Mouse (Mus musculus): Measurements from ENCODE around the gene Vegfb. TPM values are rescaled to one million over a fixed set of nuclear protein-coding genes. Genes with fewer than 3 reads are reported as not detected.

The Vegfb gene
- 125 and 133 TPM in 2 replicates for polyA plus RNA-seq (2015; fragmentation: Nextera tagmentation; extraction: Ambion mirVana)

DNA sequence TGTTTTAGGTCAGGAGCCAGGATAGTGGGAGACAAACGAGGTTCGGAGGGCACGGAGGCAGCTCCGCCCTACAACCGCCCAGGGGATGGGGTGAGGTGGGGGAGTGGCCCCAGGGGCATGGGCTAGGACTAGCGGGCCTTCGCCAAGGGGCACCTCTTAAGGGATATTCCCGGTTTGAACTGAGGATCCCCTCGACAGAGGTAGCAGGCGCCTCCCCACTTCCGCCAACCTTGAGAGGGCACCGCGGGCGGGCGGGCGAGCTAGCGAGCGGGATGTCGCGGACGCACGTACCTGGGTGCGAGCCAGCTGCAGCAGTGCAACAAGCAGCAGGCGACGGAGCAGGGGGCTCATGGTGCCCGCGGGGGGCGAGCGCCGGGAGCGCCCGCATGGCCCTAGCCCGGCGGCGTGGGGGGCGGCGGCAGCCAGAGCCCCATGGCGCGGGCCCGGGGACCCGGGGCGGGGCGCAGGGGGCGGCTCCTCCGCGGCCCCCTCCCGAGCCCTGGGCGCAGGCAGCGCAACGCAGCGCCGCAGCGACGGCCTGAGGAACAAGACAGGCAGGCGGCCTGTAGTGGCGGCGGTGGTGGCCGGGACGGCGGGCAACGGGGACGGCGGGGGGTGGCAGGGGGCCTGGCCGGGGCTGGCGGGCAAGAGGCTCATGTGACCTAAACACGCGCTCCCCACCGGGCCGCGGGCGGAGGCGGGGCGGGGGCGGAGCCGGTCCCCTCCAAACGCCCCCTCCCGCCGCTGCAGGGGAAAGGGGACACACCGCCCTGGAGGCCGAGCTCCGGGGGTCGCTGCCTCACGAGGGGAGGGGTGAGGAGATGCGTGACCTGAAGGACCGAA is at the start of gene Vegfb:
Vegfb (minus strand) TSS at position 591 of the 843 bp plus-strand sequence.
- H3K9ac ChIP-seq, result peak within 1 kb of the TSS; percentile 100
- no peaks in the 10 kb centered on the region for H3K9me3 ChIP-seq
- H3K4me2 ChIP-seq, result peak within 1 kb of the TSS; percentile 75
- peaks cover 43% of the 10 kb centered on the region for H3K36me3 ChIP-seq
- peak; percentile 44 for ATAC-seq (ENCODE audit: extremely low read depth, insufficient number of reproducible peaks, low FRiP score, low TSS enrichment)
- WGBS, result under 1% methylated on average over 52 of the region's 85 CpGs
- peaks cover 36% of the 10 kb centered on the region for H3K4me1 ChIP-seq
- H3K4me3 ChIP-seq, result peak within 1 kb of the TSS; percentile 88
- peak within 1 kb of the TSS; percentile 98 for H3K27ac ChIP-seq (replicated peaks)
- no peaks in the 10 kb centered on the region for H3K27me3 ChIP-seq (replicated peaks)

GRCm38 (mm10) chr19:7034006-7034405 is 46.6 kb upstream of the Vegfb start:
- H3K4me2 ChIP-seq, result no peak overlapping the region
- WGBS, result 94% methylated on average over 5 of the region's 5 CpGs

GRCm38 (mm10) chr19:7029531-7029930 is 42.1 kb upstream of the Vegfb start:
- no peak for ATAC-seq (ENCODE audit: extremely low read depth, insufficient number of reproducible peaks, low FRiP score, low TSS enrichment)
- no peak overlapping the region for H3K27ac ChIP-seq (replicated peaks)
- H3K36me3 ChIP-seq, result peaks cover 98% of the 10 kb centered on the region
- no peaks in the 10 kb centered on the region for H3K4me1 ChIP-seq
- no peak overlapping the region for H3K9ac ChIP-seq
- WGBS, result 92% methylated on average over 5 of the region's 5 CpGs
- H3K4me3 ChIP-seq, result no peak overlapping the region
- H3K4me2 ChIP-seq, result no peak overlapping the region
- no peaks in the 10 kb centered on the region for H3K27me3 ChIP-seq (replicated peaks)
- no peaks in the 10 kb centered on the region for H3K9me3 ChIP-seq

More at GRCm38 (mm10) chr19:7034006-7034405, 46.6 kb upstream of the Vegfb start:
- Histone ChIP-seq H3K9ac (no peak overlapping the region), H3K27me3 (replicated peaks) (no peaks in the 10 kb centered on the region), H3K9me3 (no peaks in the 10 kb centered on the region), H3K4me1 (peaks cover 28% of the 10 kb centered on the region), H3K36me3 (peaks cover 66% of the 10 kb centered on the region), H3K4me3 (no peak overlapping the region), H3K27ac (replicated peaks) (no peak overlapping the region)
- no peak for ATAC-seq (ENCODE audit: extremely low read depth, insufficient number of reproducible peaks, low FRiP score, low TSS enrichment)

GRCm38 (mm10) chr19:7020224-7020641 is 32.8 kb upstream of the Vegfb start:
- H3K4me1 ChIP-seq, result peaks cover 17% of the 10 kb centered on the region
- peak overlapping the region; percentile 46; the same call in 1 of the 2 replicates for H3K27ac ChIP-seq (replicated peaks)
- peaks cover 72% of the 10 kb centered on the region for H3K36me3 ChIP-seq
- WGBS, result 38% methylated on average over 3 of the region's 3 CpGs
- H3K4me3 ChIP-seq, result no peak overlapping the region
- H3K9ac ChIP-seq, result no peak overlapping the region
- H3K9me3 ChIP-seq, result no peaks in the 10 kb centered on the region
- ATAC-seq (ENCODE audit: extremely low read depth, insufficient number of reproducible peaks, low FRiP score, low TSS enrichment), result no peak
- no peak overlapping the region for H3K4me2 ChIP-seq
- H3K27me3 ChIP-seq (replicated peaks), result no peaks in the 10 kb centered on the region

- Histone ChIP-seq H3K27me3 (replicated peaks) (no peaks in the 10 kb centered on the region), H3K4me1 (peaks cover 17% of the 10 kb centered on the region), H3K4me3 (peak within 1 kb of the TSS; percentile 10), H3K27ac (replicated peaks) (peak within 1 kb of the TSS; percentile 54), H3K9me3 (no peaks in the 10 kb centered on the region), H3K36me3 (peaks cover 61% of the 10 kb centered on the region), H3K4me2 (peak within 1 kb of the TSS; percentile 36; the same call in 1 of the 2 replicates), H3K9ac (peak within 1 kb of the TSS; percentile 25; the same call in 1 of the 2 replicates)
- WGBS, result 56% methylated on average over 5 of the region's 5 CpGs
- ATAC-seq (ENCODE audit: extremely low read depth, insufficient number of reproducible peaks, low FRiP score, low TSS enrichment), result no peak
Measured at GRCm38 (mm10) chr19:7019191-7019590, 31.7 kb upstream of the Vegfb start, which contains the start of gene Fermt3. Fermt3 (minus strand) TSS chr19:7019469.

DNA sequence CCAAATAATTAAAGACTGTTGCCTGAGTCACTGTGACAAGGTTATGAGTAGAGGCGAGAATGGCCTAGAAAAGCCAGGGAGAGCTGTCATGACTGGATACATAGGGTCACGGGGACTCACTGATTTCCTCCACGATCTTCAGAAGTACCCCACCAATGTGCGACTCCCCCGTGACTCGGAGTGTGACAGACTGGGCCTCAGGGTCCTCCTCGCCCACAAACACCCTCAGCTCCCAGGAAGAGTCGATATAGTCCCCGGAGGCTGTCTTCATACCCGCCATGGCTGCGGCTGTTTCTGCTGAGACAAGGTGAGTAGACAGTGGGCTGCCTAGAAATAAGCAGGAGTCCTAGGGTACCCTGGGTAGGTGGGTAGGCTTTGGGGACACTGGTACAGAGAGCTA is 31.1 kb upstream of the Vegfb start:
- Histone ChIP-seq H3K4me3 (peak overlapping the region; percentile 10), H3K4me2 (peak overlapping the region; percentile 36; the same call in 1 of the 2 replicates), H3K27me3 (replicated peaks) (no peaks in the 10 kb centered on the region), H3K9ac (peak overlapping the region; percentile 25; the same call in 1 of the 2 replicates), H3K9me3 (no peaks in the 10 kb centered on the region), H3K4me1 (peaks cover 17% of the 10 kb centered on the region), H3K27ac (replicated peaks) (peak overlapping the region; percentile 54), H3K36me3 (peaks cover 55% of the 10 kb centered on the region)
- 85% methylated on average over 11 of the region's 11 CpGs for WGBS
- no peak for ATAC-seq (ENCODE audit: extremely low read depth, insufficient number of reproducible peaks, low FRiP score, low TSS enrichment)

GRCm38 (mm10) chr19:7017541-7018457 is 30.3 kb upstream of the Vegfb start:
- Histone ChIP-seq H3K9me3 (no peaks in the 10 kb centered on the region), H3K4me1 (peaks cover 17% of the 10 kb centered on the region), H3K27ac (replicated peaks) (peak overlapping the region; percentile 54; the same call in 1 of the 2 replicates), H3K36me3 (peaks cover 47% of the 10 kb centered on the region), H3K27me3 (replicated peaks) (no peaks in the 10 kb centered on the region), H3K4me3 (peak overlapping the region; percentile 10), H3K4me2 (peak overlapping the region; percentile 36; the same call in 1 of the 2 replicates), H3K9ac (no peak overlapping the region)
- 56% methylated on average over 12 of the region's 12 CpGs for WGBS
- ATAC-seq (ENCODE audit: extremely low read depth, insufficient number of reproducible peaks, low FRiP score, low TSS enrichment), result no peak

DNA sequence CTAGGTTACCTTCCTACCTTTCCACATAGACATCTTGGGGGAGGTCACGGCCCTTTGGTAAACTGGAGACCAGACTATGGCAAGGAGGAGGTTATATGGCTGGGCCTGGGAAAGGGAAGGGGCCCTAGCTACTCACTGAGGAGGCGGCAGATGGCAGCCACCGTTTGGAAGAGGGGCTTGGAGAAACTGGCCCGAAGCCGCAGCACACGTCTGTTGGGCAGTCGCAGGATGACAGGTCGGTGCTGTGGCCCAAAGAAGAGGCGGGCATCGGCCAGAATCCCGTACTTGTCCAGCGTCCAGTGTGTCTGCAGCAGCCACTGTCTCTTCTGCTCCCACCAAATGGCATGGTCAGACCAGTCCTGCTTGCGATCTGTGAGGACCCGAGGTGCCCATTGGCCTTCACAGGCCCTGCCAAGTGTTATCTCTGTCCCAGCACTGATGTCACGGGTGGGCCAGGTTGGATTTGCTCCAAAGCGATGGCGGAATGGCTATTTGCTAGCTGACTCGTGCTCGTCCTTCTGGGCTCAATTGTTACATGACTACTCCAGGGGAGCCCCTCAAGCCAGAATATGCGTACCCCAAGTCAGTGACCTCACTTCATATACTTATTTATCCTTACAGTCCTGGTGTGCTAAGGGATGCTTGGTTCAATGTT is 27.2 kb upstream of the Vegfb start:
- no peak overlapping the region for H3K4me3 ChIP-seq
- H3K9me3 ChIP-seq, result no peaks in the 10 kb centered on the region
- WGBS, result 83% methylated on average over 20 of the region's 20 CpGs
- no peak overlapping the region for H3K9ac ChIP-seq
- no peak overlapping the region for H3K27ac ChIP-seq (replicated peaks)
- no peaks in the 10 kb centered on the region for H3K27me3 ChIP-seq (replicated peaks)
- H3K4me2 ChIP-seq, result no peak overlapping the region
- ATAC-seq (ENCODE audit: extremely low read depth, insufficient number of reproducible peaks, low FRiP score, low TSS enrichment), result no peak
- peaks cover 17% of the 10 kb centered on the region for H3K4me1 ChIP-seq
- peaks cover 15% of the 10 kb centered on the region for H3K36me3 ChIP-seq

- H3K36me3 ChIP-seq, result peaks cover 9% of the 10 kb centered on the region
- ATAC-seq (ENCODE audit: extremely low read depth, insufficient number of reproducible peaks, low FRiP score, low TSS enrichment), result no peak
- H3K4me3 ChIP-seq, result no peak overlapping the region
- no peaks in the 10 kb centered on the region for H3K27me3 ChIP-seq (replicated peaks)
- H3K27ac ChIP-seq (replicated peaks), result no peak overlapping the region
- no peak overlapping the region for H3K9ac ChIP-seq
- no peaks in the 10 kb centered on the region for H3K9me3 ChIP-seq
- WGBS, result 79% methylated on average over 9 of the region's 9 CpGs
- peaks cover 13% of the 10 kb centered on the region for H3K4me1 ChIP-seq
- no peak overlapping the region for H3K4me2 ChIP-seq
Measured at GRCm38 (mm10) chr19:7013984-7014383, 26.5 kb upstream of the Vegfb start.

DNA sequence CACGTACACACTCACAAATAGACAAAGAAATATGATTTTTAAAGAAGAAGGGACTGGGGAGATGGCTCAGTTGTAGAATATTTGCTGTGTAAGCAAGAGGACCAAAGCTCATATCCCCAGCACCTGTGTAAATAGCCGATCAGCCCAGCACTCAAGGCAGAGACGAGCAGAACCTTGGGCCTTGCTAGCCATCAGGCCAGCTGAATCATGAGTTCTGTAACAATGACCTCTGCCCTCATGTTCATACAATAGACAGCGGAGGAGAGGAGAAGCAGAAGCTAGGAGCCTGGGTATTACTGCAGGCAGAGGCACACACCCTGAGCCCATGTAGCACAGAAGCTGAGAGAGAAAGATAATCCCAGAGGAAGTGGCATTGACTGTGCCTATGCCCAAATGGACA is 25.0 kb upstream of the Vegfb start:
- no peak for ATAC-seq (ENCODE audit: extremely low read depth, insufficient number of reproducible peaks, low FRiP score, low TSS enrichment)
- no peak overlapping the region for H3K9ac ChIP-seq
- 77% methylated on average over 4 of the region's 4 CpGs for WGBS
- no peaks in the 10 kb centered on the region for H3K4me1 ChIP-seq
- no peaks in the 10 kb centered on the region for H3K27me3 ChIP-seq (replicated peaks)
- no peaks in the 10 kb centered on the region for H3K36me3 ChIP-seq
- H3K4me3 ChIP-seq, result no peak overlapping the region
- no peak overlapping the region for H3K4me2 ChIP-seq
- no peak overlapping the region for H3K27ac ChIP-seq (replicated peaks)
- no peaks in the 10 kb centered on the region for H3K9me3 ChIP-seq

All from heart, embryonic 13.5 days (tissue).